Mouse (Mus musculus) cerebellum, adult 2 months (tissue): ENCODE data around the gene Sytl3.
"Not testable (repeated sequence)": the region's sequence is repeated elsewhere in the genome, so short reads cannot be mapped to it uniquely, and the experiment has no call there.

Experiments used
- CTCF ChIP-seq: fragments of 200-500 bp; IDR thresholded peaks from 2 replicates; pipeline ENCODE4 v1.5.1; 2011; ENCODE audit warnings: low read depth, mild to moderate bottlenecking, control low read depth, low read length, moderate library complexity, borderline replicate concordance; ENCODE audit not compliant: insufficient read depth
- POLR2A ChIP-seq: fragments of 200-500 bp; IDR thresholded peaks from 2 replicates; pipeline ENCODE4 v1.6.1; 2011; ENCODE audit warnings: low read length, control low read depth, borderline replicate concordance; ENCODE audit not compliant: insufficient read depth

DNA sequence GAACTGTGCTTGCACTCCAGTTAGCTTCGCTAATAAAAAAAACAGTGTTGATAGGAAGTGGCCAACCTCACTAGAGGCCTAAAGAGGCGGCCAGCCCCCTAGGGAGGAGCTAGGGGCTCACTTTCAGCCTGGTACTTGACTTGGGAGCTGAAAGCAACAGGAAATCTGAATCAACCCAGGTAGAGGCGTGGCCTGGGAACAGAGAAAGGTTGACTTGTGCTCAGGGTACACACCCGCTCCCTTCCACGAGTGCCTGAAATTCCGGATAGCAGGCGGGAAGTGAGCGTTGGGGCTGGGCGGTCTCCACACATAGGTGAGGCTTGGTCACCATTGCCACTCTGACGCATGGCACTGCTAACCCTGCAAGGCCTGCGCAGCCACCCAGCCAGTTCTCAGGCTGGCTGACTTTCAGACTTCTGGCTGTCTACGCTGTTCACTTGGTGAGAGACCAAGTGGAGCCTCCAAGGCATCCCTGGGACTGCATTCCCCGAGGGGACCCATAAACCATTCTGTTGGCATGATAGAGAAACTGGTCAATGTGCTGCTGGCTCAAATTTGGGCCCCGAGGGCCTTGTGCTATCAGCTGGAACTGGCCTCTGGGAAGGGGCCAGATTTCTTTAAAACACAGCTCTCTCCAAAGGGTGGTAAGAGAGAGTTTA, 18.0 kb upstream of the Sytl3 start:
- not testable (repeated sequence) for TF ChIP-seq POLR2A, CTCF
